Mouse (Mus musculus) embryonic facial prominence, embryonic 11.5 days (tissue): ENCODE results near the gene Olfr13. TPM values are rescaled to one million over a fixed set of nuclear protein-coding genes. Genes with fewer than 3 reads are reported as not detected.
"Not testable (repeated sequence)": the region's sequence is repeated elsewhere in the genome, so short reads cannot be mapped to it uniquely, and the experiment has no call there.

Experiments used
- ATAC-seq: fragments of 200-750 bp; cut with Nextera tagmentation; replicated peaks from 2 replicates; pipeline ENCODE4 v1.8.0; 2017; ENCODE audit warnings: low read depth; ENCODE audit not compliant: insufficient number of reproducible peaks, low FRiP score, low TSS enrichment
- DNase-seq: peaks from one replicate; pipeline ENCODE4 v3.0.0-alpha.2; 2015; ENCODE audit warnings: low spot score
- H3K27ac ChIP-seq: fragments of 300-500 bp; sonication (generic); replicated peaks from 2 replicates; pipeline ENCODE4 v1.5.1; 2014; ENCODE audit warnings: mild to moderate bottlenecking, low read depth, low read length, control low read depth
- H3K27me3 ChIP-seq: fragments of 300-500 bp; sonication (generic); 2 replicates; pipeline ENCODE4 v1.6.1; 2014; ENCODE audit warnings: mild to moderate bottlenecking, low read length, moderate library complexity, mixed read lengths; ENCODE audit not compliant: control insufficient read depth, insufficient read depth
- H3K36me3 ChIP-seq: fragments of 300-500 bp; sonication (generic); replicated peaks from 2 replicates; pipeline ENCODE4 v1.6.1; 2014; ENCODE audit warnings: low read depth, mild to moderate bottlenecking, low read length, moderate library complexity, mixed read lengths; ENCODE audit not compliant: control insufficient read depth, insufficient read depth
- H3K4me1 ChIP-seq: fragments of 300-500 bp; sonication (generic); 2 replicates; pipeline ENCODE4 v1.6.1; 2014; ENCODE audit warnings: low read length, mixed read lengths; ENCODE audit not compliant: control insufficient read depth, insufficient read depth
- H3K4me2 ChIP-seq: fragments of 300-500 bp; sonication (generic); 2 replicates; pipeline ENCODE4 v1.6.1; 2014; ENCODE audit warnings: low read depth, mild to moderate bottlenecking, control low read depth, low read length, moderate library complexity
- H3K4me3 ChIP-seq: fragments of 300-500 bp; sonication (generic); 2 replicates; pipeline ENCODE4 v1.5.1; 2014; ENCODE audit warnings: low read depth, low read length, control low read depth
- H3K9ac ChIP-seq: fragments of 300-500 bp; sonication (generic); replicated peaks from 2 replicates; pipeline ENCODE4 v1.6.1; 2014; ENCODE audit warnings: mild to moderate bottlenecking, control low read depth, low read length
- H3K9me3 ChIP-seq: fragments of 300-500 bp; sonication (generic); replicated peaks from 2 replicates; pipeline ENCODE4 v1.6.1; 2016; ENCODE audit warnings: mild to moderate bottlenecking, low read length, inconsistent platforms, mixed read lengths; ENCODE audit not compliant: control insufficient read depth
- WGBS: fragments of 180-500 bp; shearing (Covaris S2); extraction: QIAGEN DNeasy Blood & Tissue Kit; methylation state at CpG from one replicate; pipeline ENCODE4 v1.1.7; 2014; 5-methylcytosine and 5-hydroxymethylcytosine counted together
- polyA plus RNA-seq: library from polyadenylated mRNA; unstranded; fragments of >200 nt; fragmentation: Nextera tagmentation; extraction: Ambion mirVana; gene quantifications from 2 replicates; pipeline ENCODE4 v1.2.1, GENCODE M21; 2014

The Olfr13 gene
- polyA plus RNA-seq, 1 experiment from 2014 or later = not detected

DNA sequence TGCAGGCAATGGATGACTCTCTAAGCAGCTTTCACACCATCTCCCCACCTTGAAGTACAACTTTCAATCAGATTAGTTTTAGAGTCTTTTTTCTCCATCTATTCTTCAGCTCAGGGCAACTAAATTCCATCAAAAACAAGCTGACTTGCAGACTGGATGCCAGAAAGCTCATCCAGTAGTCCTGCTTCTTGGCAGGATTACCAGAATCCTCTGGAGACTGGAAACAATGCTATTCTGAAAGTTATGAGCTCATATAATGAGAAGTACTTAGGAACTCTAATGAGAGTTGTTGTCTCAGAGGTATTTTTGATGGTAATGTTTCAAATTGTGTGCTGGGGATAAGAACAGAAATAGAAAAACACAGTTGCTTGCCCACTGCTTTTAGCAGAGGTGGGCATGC lies 24.8 kb downstream of the Olfr13 start, which contains the start of gene Olfr435:
Gene Olfr435 (plus strand): TSS at position 366 of the 400 bp plus-strand sequence.
- H3K4me2 ChIP-seq = no peak within 1 kb of the TSS
- no peaks in the 10 kb centered on the region for H3K9me3 ChIP-seq
- no peaks in the 10 kb centered on the region for H3K27me3 ChIP-seq
- no peaks in the 10 kb centered on the region for H3K4me1 ChIP-seq
- H3K4me3 ChIP-seq = no peak within 1 kb of the TSS
- no peaks in the 10 kb centered on the region for H3K36me3 ChIP-seq
- ATAC-seq (no peak), DNase-seq (no peak)
- H3K9ac ChIP-seq = no peak within 1 kb of the TSS
- H3K27ac ChIP-seq = no peak within 1 kb of the TSS

DNA sequence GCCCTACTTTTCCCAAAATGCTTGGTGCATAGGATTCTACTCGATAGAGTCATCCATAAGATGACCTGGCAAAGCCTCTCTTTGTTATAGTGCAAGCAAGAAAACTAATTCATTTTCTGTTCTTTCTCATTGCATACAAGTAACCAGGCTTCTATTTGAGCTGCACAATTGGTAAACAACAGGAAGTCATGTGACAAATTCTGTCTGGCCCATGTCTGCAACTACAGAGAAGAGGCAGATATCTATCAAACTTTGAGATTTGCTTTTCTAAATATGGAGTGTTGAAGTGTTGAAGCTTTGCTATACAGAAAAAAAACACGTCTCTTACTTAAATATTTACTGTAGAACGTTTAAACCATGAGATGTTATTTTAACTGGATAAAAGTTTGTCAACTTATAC lies 26.2 kb downstream of the Olfr13 start:
- Histone ChIP-seq H3K27ac (no peak overlapping the region), H3K4me3 (no peak overlapping the region), H3K36me3 (no peaks in the 10 kb centered on the region), H3K9me3 (no peaks in the 10 kb centered on the region), H3K9ac (no peak overlapping the region), H3K27me3 (no peaks in the 10 kb centered on the region), H3K4me1 (no peaks in the 10 kb centered on the region), H3K4me2 (no peak overlapping the region)
- DNase-seq (no peak), ATAC-seq (no peak)
- WGBS = 79% methylated on average over 3 of the region's 3 CpGs

- no peaks in the 10 kb centered on the region for H3K4me1 ChIP-seq
- no peak for DNase-seq
- no peak overlapping the region for H3K4me2 ChIP-seq
- H3K4me3 ChIP-seq = no peak overlapping the region
- no peak overlapping the region for H3K27ac ChIP-seq
- no peak for ATAC-seq
- H3K9ac ChIP-seq = no peak overlapping the region
- no peaks in the 10 kb centered on the region for H3K36me3 ChIP-seq
- no peaks in the 10 kb centered on the region for H3K27me3 ChIP-seq
- no peaks in the 10 kb centered on the region for H3K9me3 ChIP-seq
Measured at GRCm38 (mm10) chr6:43202786-43203185, 30.8 kb downstream of the Olfr13 start.

DNA sequence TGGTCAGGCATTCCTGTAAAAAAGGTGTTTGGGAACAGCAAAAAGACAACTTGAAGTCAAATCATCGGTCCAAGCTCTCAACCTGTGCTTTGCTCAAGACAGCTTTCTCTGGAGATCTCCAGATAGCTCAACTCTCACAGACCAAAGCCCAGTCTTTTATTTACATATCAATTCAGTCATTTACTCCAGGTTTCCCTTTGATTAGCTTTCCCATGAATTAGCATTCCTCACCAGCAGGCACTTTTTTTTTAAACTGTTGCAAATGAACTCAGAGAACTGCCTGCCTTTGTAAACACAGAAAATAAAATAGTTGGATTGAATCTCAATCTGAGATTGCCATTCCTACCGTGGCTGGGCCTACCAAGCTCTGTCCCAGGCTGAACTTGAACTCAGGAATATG lies 33.4 kb downstream of the Olfr13 start:
- Histone ChIP-seq H3K9me3 (no peaks in the 10 kb centered on the region), H3K27ac (no peak overlapping the region), H3K36me3 (no peaks in the 10 kb centered on the region), H3K4me2 (no peak overlapping the region), H3K9ac (no peak overlapping the region), H3K27me3 (no peaks in the 10 kb centered on the region), H3K4me1 (no peaks in the 10 kb centered on the region), H3K4me3 (no peak overlapping the region)
- ATAC-seq (no peak), DNase-seq (no peak)
- WGBS = 35% methylated on average over 2 of the region's 2 CpGs

- H3K4me1 ChIP-seq, ATAC-seq: not testable (repeated sequence)
Measured at GRCm38 (mm10) chr6:43212873-43213272, 40.9 kb downstream of the Olfr13 start, which contains the start of gene Olfr434. Olfr434 (plus strand) TSS chr6:43213021.

More at GRCm38 (mm10) chr6:43212873-43213272, 40.9 kb downstream of the Olfr13 start, which contains the start of gene Olfr434:
- H3K4me3 ChIP-seq, H3K27me3 ChIP-seq, H3K9ac ChIP-seq, H3K36me3 ChIP-seq, DNase-seq, H3K27ac ChIP-seq, H3K9me3 ChIP-seq, H3K4me2 ChIP-seq: not testable (repeated sequence)

Other genes with a start within 250 kb of the Olfr13 start
- not detected in 2 replicates for gene Olfr444, start 223.1 kb upstream of the Olfr13 start, polyA plus RNA-seq
- not detected in 2 replicates for gene Olfr441, start 65.8 kb upstream of the Olfr13 start, polyA plus RNA-seq
- gene Olfr237-ps1, start 25.6 kb upstream of the Olfr13 start, polyA plus RNA-seq = not detected in 2 replicates
- gene Olfr437, start 8.9 kb upstream of the Olfr13 start, polyA plus RNA-seq = not detected in 2 replicates
- gene Olfr435, start 25.0 kb downstream of the Olfr13 start, polyA plus RNA-seq = not detected in 2 replicates
- not detected in 2 replicates for gene Olfr434, start 40.9 kb downstream of the Olfr13 start, polyA plus RNA-seq
- not detected in 2 replicates for gene Olfr47, start 59.4 kb downstream of the Olfr13 start, polyA plus RNA-seq
- gene Arhgef5, start 93.4 kb downstream of the Olfr13 start, polyA plus RNA-seq = 4.5 and 5.7 TPM in 2 replicates
- not detected in 2 replicates for gene Nobox, start 137.4 kb downstream of the Olfr13 start, polyA plus RNA-seq